Mouse (Mus musculus): ENCODE measurements at regions not wholly inside any gene's neighbourhood (a gene's known extent, or its start where the extent isn't known, plus 50 kb on each side); places are given as distances from the start of the nearest gene placed in this dataset.

DNA sequence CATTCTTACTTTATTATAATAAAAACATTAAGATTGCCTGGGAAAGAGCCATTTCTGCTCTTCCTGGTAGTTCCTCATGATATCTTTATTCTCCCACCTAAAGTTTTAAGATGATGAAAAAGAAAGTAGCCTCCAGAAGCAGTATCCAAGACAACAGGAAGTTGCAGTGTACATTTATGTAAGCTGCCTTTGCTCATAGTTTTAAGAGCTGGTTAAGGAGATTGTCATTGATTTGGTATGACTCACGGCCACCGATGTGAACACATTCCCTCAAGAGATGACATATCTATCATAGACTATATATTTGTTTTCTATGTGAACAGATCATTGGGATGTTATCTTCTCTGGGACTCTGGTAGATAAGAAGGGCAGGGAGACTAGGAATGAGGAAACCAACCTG is 281.8 kb downstream of the Adgb start:
- no peaks in the 10 kb centered on the region for H3K27me3 ChIP-seq (replicated peaks)
- DNase-seq (ENCODE audit: extremely low read depth): no peak
- dilution Hi-C loops (cut with MboI; ENCODE audit: extremely low pct_ligation_motif_present, extremely low pct_unique_long_range_greater_than_20kb, low sequenced_read_pairs) (no loop called here), in situ Hi-C loops (cut with MboI; ENCODE audit: low pct_ligation_motif_present, low pct_unique_long_range_greater_than_20kb, low sequenced_read_pairs) (no loop called here)
- TF ChIP-seq MXI1 (IDR thresholded peaks at IDR 0.05; ENCODE audit: low read depth, low read length): no peak
- no peak for TF ChIP-seq GABPA (IDR thresholded peaks at IDR 0.05; ENCODE audit: insufficient replicate concordance, low read depth, low read length)
- TF ChIP-seq IRF4 (IDR thresholded peaks at IDR 0.05; ENCODE audit: low read depth, low read length): no peak
- H3K9me3 ChIP-seq (replicated peaks; ENCODE audit: low read length): peaks cover 7% of the 10 kb centered on the region
- peaks cover 0 to 60% of the 10 kb centered on the region in 2 experiments; a peak in 2 of 4 replicates for H3K4me1 ChIP-seq (ENCODE audit: control insufficient read depth in 1 of 2, insufficient read depth in 2 of 2)
- no peaks in the 10 kb centered on the region for H3K36me3 ChIP-seq (replicated peaks in 1 of 2; ENCODE audit: control insufficient read depth in 1 of 2, insufficient read depth in 1 of 2, low read length in 1 of 2)
- no peak overlapping the region for H3K4me2 ChIP-seq (ENCODE audit: insufficient read depth, low read depth, poor library complexity, severe bottlenecking)
- H3K4me3 ChIP-seq (replicated peaks in 1 of 3; ENCODE audit: low read depth in 2 of 3, low read length in 2 of 3, poor library complexity in 1 of 3): no peak overlapping the region
- no peak overlapping the region for H3K9ac ChIP-seq (ENCODE audit: insufficient read depth, low read depth)
- no peak overlapping the region for H3K27ac ChIP-seq (ENCODE audit: insufficient read depth, low read depth)
- no peaks in the 10 kb centered on the region for H3K79me2 ChIP-seq (replicated peaks; ENCODE audit: control insufficient read depth, extremely low read depth, insufficient read depth, poor library complexity, severe bottlenecking)

DNA sequence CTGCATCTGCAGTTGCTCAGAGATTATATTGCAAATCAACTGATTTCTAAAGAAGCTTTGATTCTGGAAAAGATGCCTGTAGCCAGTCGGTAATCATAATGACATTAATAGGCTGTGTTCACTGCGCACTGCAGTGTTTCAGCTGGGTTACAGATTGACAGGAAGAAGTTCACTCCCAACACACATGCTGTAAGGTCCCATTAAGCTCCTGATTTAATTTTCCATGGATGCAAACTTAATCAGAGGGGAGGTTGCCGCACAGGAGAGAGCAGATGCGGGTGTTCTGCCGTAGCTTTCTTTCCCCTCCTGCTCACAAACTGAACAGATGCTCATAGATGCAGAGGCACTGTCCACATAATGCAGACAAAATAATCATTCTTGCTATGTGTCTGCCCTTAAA is 284.0 kb downstream of the Adgb start:
- DNase-seq (ENCODE audit: extremely low read depth): no peak
- Histone ChIP-seq H3K4me2 (ENCODE audit: insufficient read depth, low read depth, poor library complexity, severe bottlenecking) (no peak overlapping the region), H3K9me3 (replicated peaks; ENCODE audit: low read length) (no peaks in the 10 kb centered on the region), H3K9ac (ENCODE audit: insufficient read depth, low read depth) (no peak overlapping the region), H3K27ac (ENCODE audit: insufficient read depth, low read depth) (no peak overlapping the region), H3K79me2 (replicated peaks; ENCODE audit: control insufficient read depth, extremely low read depth, insufficient read depth, poor library complexity, severe bottlenecking) (no peaks in the 10 kb centered on the region), H3K27me3 (replicated peaks) (no peaks in the 10 kb centered on the region), H3K4me1 (ENCODE audit: control insufficient read depth in 1 of 2, insufficient read depth in 2 of 2) (peaks cover 2 to 68% of the 10 kb centered on the region in 2 experiments; a peak in 3 of 4 replicates), H3K36me3 (replicated peaks in 1 of 2; ENCODE audit: control insufficient read depth in 1 of 2, insufficient read depth in 1 of 2, low read length in 1 of 2) (no peaks in the 10 kb centered on the region), H3K4me3 (replicated peaks in 1 of 3; ENCODE audit: low read depth in 2 of 3, low read length in 2 of 3, poor library complexity in 1 of 3) (no peak overlapping the region)
- in situ Hi-C loops (cut with MboI; ENCODE audit: low pct_ligation_motif_present, low pct_unique_long_range_greater_than_20kb, low sequenced_read_pairs): no loop called here
- TF ChIP-seq E2F4 (IDR thresholded peaks at IDR 0.05; ENCODE audit: insufficient replicate concordance, low read depth, low read length) (no peak), TBP (conservative IDR thresholded peaks at IDR 0.05; ENCODE audit: low read depth, low read length) (no peak), GABPA (IDR thresholded peaks at IDR 0.05; ENCODE audit: insufficient replicate concordance, low read depth, low read length) (no peak), BHLHE40 (IDR thresholded peaks at IDR 0.05; ENCODE audit: low read depth, low read length) (no peak), UBTF (IDR thresholded peaks at IDR 0.05; ENCODE audit: low read depth, low read length) (no peak), HCFC1 (IDR thresholded peaks at IDR 0.05; ENCODE audit: low read depth, low read length) (no peak), ZC3H11A (IDR thresholded peaks at IDR 0.05; ENCODE audit: low read depth, low read length) (no peak), MAX (IDR thresholded peaks at IDR 0.05; ENCODE audit: low read length) (no peak), ELF1 (IDR thresholded peaks at IDR 0.05; ENCODE audit: low read depth, low read length) (no peak), MXI1 (IDR thresholded peaks at IDR 0.05; ENCODE audit: low read depth, low read length) (no peak), POLR2AphosphoS2 (IDR thresholded peaks at IDR 0.05; ENCODE audit: low read depth, low read length) (no peak), CTCF (conservative IDR thresholded peaks at IDR 0.05 in 1 of 2, IDR thresholded peaks at IDR 0.05 in 1 of 2; ENCODE audit: low read depth in 2 of 2, low read length in 2 of 2) (no peak)
- dilution Hi-C loops (cut with MboI; ENCODE audit: extremely low pct_ligation_motif_present, extremely low pct_unique_long_range_greater_than_20kb, low sequenced_read_pairs): no loop called here

DNA sequence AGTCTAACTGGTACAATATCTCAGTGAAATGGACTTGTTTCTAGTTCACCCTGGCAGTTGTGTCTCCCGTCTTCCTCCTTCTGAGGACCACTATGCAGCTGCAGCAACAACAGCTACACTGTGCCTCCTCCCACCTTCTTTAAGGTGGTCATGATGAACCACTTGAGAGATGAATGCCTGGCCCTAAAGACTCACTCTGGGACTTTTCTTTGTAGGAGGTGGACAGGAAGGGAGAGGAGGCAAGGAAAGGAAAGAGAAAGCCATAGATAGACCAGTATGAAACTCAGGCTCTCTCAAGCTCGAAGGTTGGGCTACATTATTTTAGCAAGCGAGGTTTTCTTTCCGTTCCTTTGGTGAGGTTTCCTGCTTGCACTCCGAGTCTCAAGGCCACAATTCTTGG is 285.4 kb downstream of the Adgb start:
- H3K79me2 ChIP-seq (replicated peaks; ENCODE audit: control insufficient read depth, extremely low read depth, insufficient read depth, poor library complexity, severe bottlenecking): no peaks in the 10 kb centered on the region
- dilution Hi-C loops (cut with MboI; ENCODE audit: extremely low pct_ligation_motif_present, extremely low pct_unique_long_range_greater_than_20kb, low sequenced_read_pairs): no loop called here
- DNase-seq (ENCODE audit: extremely low read depth): no peak
- H3K9ac ChIP-seq (ENCODE audit: insufficient read depth, low read depth): no peak overlapping the region
- peaks cover 3 to 54% of the 10 kb centered on the region in 2 experiments; a peak in 3 of 4 replicates for H3K4me1 ChIP-seq (ENCODE audit: control insufficient read depth in 1 of 2, insufficient read depth in 2 of 2)
- H3K27ac ChIP-seq (ENCODE audit: insufficient read depth, low read depth): no peak overlapping the region
- TF ChIP-seq MAX (IDR thresholded peaks at IDR 0.05; ENCODE audit: low read length): no peak
- TF ChIP-seq MAZ (IDR thresholded peaks at IDR 0.05; ENCODE audit: low read depth, low read length): no peak
- TF ChIP-seq JUND (conservative IDR thresholded peaks at IDR 0.05; ENCODE audit: low read depth, low read length): no peak
- TF ChIP-seq JUN (IDR thresholded peaks at IDR 0.05; ENCODE audit: insufficient read depth, low read depth, low read length): no peak
- TF ChIP-seq CTCF (conservative IDR thresholded peaks at IDR 0.05 in 1 of 2, IDR thresholded peaks at IDR 0.05 in 1 of 2; ENCODE audit: low read depth in 2 of 2, low read length in 2 of 2): no peak
- TF ChIP-seq SMC3 (IDR thresholded peaks at IDR 0.05; ENCODE audit: low read depth, low read length): no peak
- no peak for TF ChIP-seq ETS1 (conservative IDR thresholded peaks at IDR 0.05; ENCODE audit: low read depth, low read length)
- TF ChIP-seq HCFC1 (IDR thresholded peaks at IDR 0.05; ENCODE audit: low read depth, low read length): no peak
- no peak for TF ChIP-seq KAT2A (IDR thresholded peaks at IDR 0.05; ENCODE audit: insufficient replicate concordance, low read length)
- no peak for TF ChIP-seq EP300 (IDR thresholded peaks at IDR 0.05; ENCODE audit: low read length)
- TF ChIP-seq RAD21 (IDR thresholded peaks at IDR 0.05; ENCODE audit: low read depth, low read length): no peak
- no peak for TF ChIP-seq POLR2A (IDR thresholded peaks at IDR 0.05; ENCODE audit: low read depth, low read length)
- TF ChIP-seq CHD1 (IDR thresholded peaks at IDR 0.05; ENCODE audit: low read depth, low read length): no peak
- TF ChIP-seq USF2 (conservative IDR thresholded peaks at IDR 0.05; ENCODE audit: low read depth, low read length): no peak
- no peak for TF ChIP-seq SIN3A (IDR thresholded peaks at IDR 0.05; ENCODE audit: low read length)
- TF ChIP-seq GABPA (IDR thresholded peaks at IDR 0.05; ENCODE audit: insufficient replicate concordance, low read depth, low read length): no peak
- TF ChIP-seq RCOR1 (conservative IDR thresholded peaks at IDR 0.05; ENCODE audit: low read depth, low read length): no peak
- TF ChIP-seq PAX5 (IDR thresholded peaks at IDR 0.05; ENCODE audit: low read length): no peak
- in situ Hi-C loops (cut with MboI; ENCODE audit: low pct_ligation_motif_present, low pct_unique_long_range_greater_than_20kb, low sequenced_read_pairs): no loop called here
- no peak overlapping the region for H3K4me3 ChIP-seq (replicated peaks in 1 of 3; ENCODE audit: low read depth in 2 of 3, low read length in 2 of 3, poor library complexity in 1 of 3)
- H3K9me3 ChIP-seq (replicated peaks; ENCODE audit: low read length): no peaks in the 10 kb centered on the region
- H3K27me3 ChIP-seq (replicated peaks): no peaks in the 10 kb centered on the region
- H3K4me2 ChIP-seq (ENCODE audit: insufficient read depth, low read depth, poor library complexity, severe bottlenecking): no peak overlapping the region
- no peaks in the 10 kb centered on the region for H3K36me3 ChIP-seq (replicated peaks in 1 of 2; ENCODE audit: control insufficient read depth in 1 of 2, insufficient read depth in 1 of 2, low read length in 1 of 2)
